Mouse (Mus musculus) cerebellum, adult 8-10 months (tissue): ENCODE results near the gene Prl3d2.
"Not testable (repeated sequence)": the region's sequence is repeated elsewhere in the genome, so short reads cannot be mapped to it uniquely, and the experiment has no call there.

Experiments
- DNase-seq: peaks from one replicate; pipeline ENCODE4 v3.0.0; 2022

The Prl3d2 gene

DNA sequence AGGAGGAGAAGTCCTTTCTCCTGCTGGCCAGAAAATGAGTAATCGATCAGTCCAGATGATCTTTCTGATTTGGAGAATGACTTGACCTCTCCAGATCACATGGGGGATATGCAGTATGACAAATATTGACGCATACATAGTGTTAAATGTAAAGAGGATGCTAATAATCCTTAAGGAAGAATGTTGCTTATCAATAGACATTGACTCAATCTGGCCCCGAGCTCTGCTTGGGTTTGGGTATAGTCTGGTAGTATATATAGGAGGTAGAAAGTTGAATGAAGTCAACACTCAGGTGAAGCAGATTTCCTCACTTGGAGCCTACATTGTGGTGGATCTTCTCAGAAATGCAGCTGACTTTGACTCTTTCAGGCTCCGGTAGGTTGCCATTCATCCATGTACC, at the start of gene Prl3d2:
Prl3d2 (plus strand) TSS at position 301 of the 400 bp plus-strand sequence.
- DNase-seq, result not testable (repeated sequence)

DNA sequence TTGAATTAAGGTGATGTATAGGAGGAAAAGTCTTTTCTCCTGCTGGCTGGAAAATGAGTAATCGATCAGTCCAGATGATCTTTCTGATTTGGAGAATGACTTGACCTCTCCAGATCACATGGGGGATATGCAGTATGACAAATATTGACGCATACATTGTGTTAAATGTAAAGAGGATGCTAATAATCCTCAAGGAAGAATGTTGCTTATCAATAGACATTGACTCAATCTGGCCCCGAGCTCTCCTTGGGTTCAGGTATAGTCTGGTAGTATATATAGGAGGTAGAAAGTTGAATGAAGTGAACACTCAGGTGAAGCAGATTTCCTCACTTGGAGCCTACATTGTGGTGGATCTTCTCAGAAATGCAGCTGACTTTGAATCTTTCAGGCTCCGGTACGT, 27.6 kb upstream of the Prl3d2 start, which contains the start of gene Prl3d1:
Prl3d1 (plus strand) TSS at position 301 of the 400 bp plus-strand sequence.
- not testable (repeated sequence) for DNase-seq

DNA sequence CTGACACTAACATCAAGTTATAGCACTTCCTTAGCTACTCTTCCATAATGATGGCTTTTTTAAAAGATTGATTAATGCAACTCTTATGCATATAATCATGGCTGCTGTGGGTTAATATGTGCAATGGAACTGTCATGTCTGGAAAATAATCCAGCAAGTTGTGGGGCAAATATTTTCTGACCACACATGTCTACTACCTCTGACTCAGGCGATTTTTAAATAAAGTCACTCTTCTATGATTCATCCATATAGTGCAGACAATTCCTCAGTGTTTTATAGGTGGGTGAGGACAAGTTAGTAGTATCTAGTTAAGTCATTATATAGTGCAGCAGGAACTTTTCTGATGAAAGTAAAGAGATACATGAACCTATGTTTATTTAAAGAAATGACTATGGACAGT, 26.8 kb downstream of the Prl3d2 start:
- no peak for DNase-seq

DNA sequence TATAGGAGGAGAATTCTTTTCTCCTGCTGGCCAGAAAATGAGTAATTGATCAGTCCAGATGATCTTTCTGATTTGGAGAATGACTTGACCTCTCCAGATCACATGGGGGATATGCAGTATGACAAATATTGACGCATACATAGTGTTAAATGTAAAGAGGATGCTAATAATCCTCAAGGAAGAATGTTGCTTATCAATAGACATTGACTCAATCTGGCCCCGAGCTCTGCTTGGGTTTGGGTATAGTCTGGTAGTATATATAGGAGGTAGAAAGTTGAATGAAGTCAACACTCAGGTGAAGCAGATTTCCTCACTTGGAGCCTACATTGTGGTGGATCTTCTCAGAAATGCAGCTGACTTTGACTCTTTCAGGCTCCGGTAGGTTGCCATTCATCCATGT, 35.0 kb downstream of the Prl3d2 start, which contains the start of gene Prl3d3:
Prl3d3 (plus strand) TSS at position 301 of the 400 bp plus-strand sequence.
- not testable (repeated sequence) for DNase-seq
